Mouse (Mus musculus) testis, adult 2 months (tissue): ENCODE measurements around the gene Gm21969.

Experiments used
- CTCF ChIP-seq: fragments of 200-500 bp; IDR thresholded peaks from 2 replicates; pipeline ENCODE4 v1.5.1; 2012; ENCODE audit warnings: low read depth, mild to moderate bottlenecking, inconsistent platforms, low read length, moderate library complexity; ENCODE audit not compliant: control insufficient read depth, insufficient read depth, insufficient replicate concordance
- POLR2A ChIP-seq: fragments of 200-500 bp; IDR thresholded peaks from 2 replicates; pipeline ENCODE4 v1.6.1; 2012; ENCODE audit warnings: low read depth, mild to moderate bottlenecking, inconsistent platforms, low read length, moderate library complexity; ENCODE audit not compliant: control insufficient read depth

DNA sequence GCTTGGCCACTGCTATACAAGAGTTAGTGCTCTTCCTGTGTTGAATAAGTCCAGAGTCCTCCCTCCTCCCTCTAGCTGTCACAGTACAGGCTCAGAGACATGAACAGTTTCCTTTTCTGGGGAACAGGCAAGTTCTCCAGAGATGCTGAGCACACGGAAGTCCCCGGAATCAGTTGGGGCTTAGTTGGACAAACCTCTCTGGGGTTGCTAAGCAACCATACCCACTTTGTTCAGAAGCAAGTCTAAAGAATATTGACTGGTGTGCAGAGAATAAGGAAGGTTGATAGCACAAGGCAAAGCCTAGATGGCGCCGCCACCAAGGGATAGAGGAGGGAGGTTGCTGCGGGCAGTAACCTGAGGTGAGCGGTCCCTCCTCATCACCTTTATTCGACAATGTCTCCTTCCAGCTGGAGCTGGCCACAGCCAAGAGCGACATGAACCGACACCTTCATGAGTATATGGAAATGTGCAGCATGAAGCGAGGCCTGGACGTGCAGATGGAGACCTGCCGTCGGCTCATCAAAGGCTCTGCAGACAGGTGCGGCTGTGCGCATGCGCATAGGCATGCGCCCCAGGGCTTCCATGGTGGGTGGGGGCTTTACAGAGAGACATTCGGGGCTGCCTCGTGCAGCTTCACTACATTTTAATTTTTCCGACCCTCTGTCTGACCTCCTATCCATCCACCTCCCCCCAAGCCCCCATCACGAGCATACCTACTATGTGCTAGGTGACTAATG, 11.7 kb downstream of the Gm21969 start:
- no peak for TF ChIP-seq CTCF
- no peak for TF ChIP-seq POLR2A
